Mouse (Mus musculus) ES-E14 (cell line): ENCODE data around the gene Calm2. TPM values are rescaled to one million over a fixed set of nuclear protein-coding genes. Genes with fewer than 3 reads are reported as not detected.
A peak's percentile ranks its signal among the peaks of the same experiment; 100 is the strongest.

Experiments
- DNase-seq: peaks from one replicate; pipeline ENCODE4 v3.0.0-alpha.2; 2013; ENCODE audit warnings: low read depth, low spot score
- H3K27ac ChIP-seq: 2 replicates; pipeline ENCODE4 v1.5.1; 2012; ENCODE audit warnings: low read depth, mild to moderate bottlenecking, low read length, moderate library complexity, mixed read lengths; ENCODE audit not compliant: poor library complexity, insufficient read depth, severe bottlenecking
- H3K36me3 ChIP-seq: 2 replicates; pipeline ENCODE4 v1.6.1; 2012; ENCODE audit warnings: mild to moderate bottlenecking, low read length, moderate library complexity, mixed read lengths; ENCODE audit not compliant: control insufficient read depth, poor library complexity, insufficient read depth, severe bottlenecking
- H3K4me1 ChIP-seq, 2 experiments: fragments of 150-350 bp in 1 of 2; sonication (generic) in 1 of 2; 2 replicates each; pipeline ENCODE4 v1.6.1; 2012; ENCODE audit warnings: low read length in 2 of 2, mild to moderate bottlenecking in 1 of 2, mixed read lengths in 1 of 2; ENCODE audit not compliant: control insufficient read depth in 2 of 2, insufficient read depth in 2 of 2, poor library complexity in 1 of 2
- H3K4me3 ChIP-seq, 2 experiments: fragments of 150-350 bp in 1 of 2; sonication (generic) in 1 of 2; 2 replicates each; pipeline ENCODE4 v1.5.1; 2012; ENCODE audit warnings: low read length in 2 of 2, low read depth in 1 of 2, mild to moderate bottlenecking in 1 of 2, mixed read lengths in 1 of 2; ENCODE audit not compliant: insufficient read depth in 1 of 2, poor library complexity in 1 of 2, severe bottlenecking in 1 of 2
- H3K9ac ChIP-seq: 2 replicates; pipeline ENCODE4 v1.6.1; 2012; ENCODE audit warnings: low read depth, mild to moderate bottlenecking, low read length, mixed read lengths; ENCODE audit not compliant: poor library complexity, insufficient read depth, severe bottlenecking
- H3K9me3 ChIP-seq: fragments of 150-350 bp; sonication (generic); 2 replicates; pipeline ENCODE4 v1.6.1; 2012; ENCODE audit warnings: low read depth, mild to moderate bottlenecking, low read length; ENCODE audit not compliant: control insufficient read depth, insufficient read depth
- CHD2 ChIP-seq: IDR thresholded peaks from 2 replicates; pipeline ENCODE4 v1.6.1; 2014; ENCODE audit warnings: mild to moderate bottlenecking, low read depth, low read length, inconsistent platforms
- HCFC1 ChIP-seq: IDR thresholded peaks from 2 replicates; pipeline ENCODE4 v1.6.1; 2012; ENCODE audit warnings: low read length, inconsistent platforms, borderline replicate concordance; ENCODE audit not compliant: insufficient read depth
- MAFK ChIP-seq: IDR thresholded peaks from 2 replicates; pipeline ENCODE4 v1.6.1; 2014; ENCODE audit warnings: mild to moderate bottlenecking, low read depth, low read length, inconsistent platforms; ENCODE audit not compliant: insufficient read depth
- ZC3H11A ChIP-seq: IDR thresholded peaks from 2 replicates; pipeline ENCODE4 v1.6.1; 2012; ENCODE audit warnings: low read depth, mild to moderate bottlenecking, inconsistent platforms, low read length, borderline replicate concordance
- ZNF384 ChIP-seq: IDR thresholded peaks from 2 replicates; pipeline ENCODE4 v1.6.1; 2012; ENCODE audit warnings: low read depth, low read length, inconsistent platforms
- in situ Hi-C, 2 experiments: fragments of 600-800 bp; cut with MboI; formaldehyde crosslinking; loops; one replicate each; pipeline ENCODE4 v1.15.1; 2025; ENCODE audit warnings: low sequenced_read_pairs in 2 of 2, inconsistent platforms in 1 of 2; ENCODE audit not compliant: unreplicated experiment in 2 of 2
- total RNA-seq: library from RNA; depleted of rRNA; stranded (reverse); fragments of 300-350 nt; gene quantifications from 2 replicates; pipeline ENCODE4 v1.2.3, GENCODE M21; 2012

Calm2 gene
- total RNA-seq, 1 experiment = 358 TPM

GRCm38 (mm10) chr17:87458911-87459749 is 12.4 kb upstream of the Calm2 start:
- Histone ChIP-seq H3K9ac (peak overlapping the region; percentile 27; the same call in 1 of the 2 replicates), H3K4me3 (peak overlapping the region in 1 of 2 experiments; percentile 46; a peak in 2 of 4 replicates), H3K27ac (no peak overlapping the region), H3K9me3 (no peaks in the 10 kb centered on the region), H3K36me3 (no peaks in the 10 kb centered on the region), H3K4me1 (peaks cover 2 to 8% of the 10 kb centered on the region in 2 experiments; a peak in 2 of 4 replicates)
- in situ Hi-C loops = no loop called here
- no peak for DNase-seq
- TF ChIP-seq ZNF384 = no peak
- no peak for TF ChIP-seq HCFC1
- no peak for TF ChIP-seq MAFK
- no peak for TF ChIP-seq CHD2
- TF ChIP-seq ZC3H11A = no peak

GRCm38 (mm10) chr17:87457961-87458360 is 11.2 kb upstream of the Calm2 start:
- Histone ChIP-seq H3K9ac (no peak overlapping the region), H3K9me3 (no peaks in the 10 kb centered on the region), H3K4me1 (peaks cover 2 to 9% of the 10 kb centered on the region in 2 experiments; a peak in 2 of 4 replicates), H3K4me3 (no peak overlapping the region), H3K27ac (no peak overlapping the region), H3K36me3 (no peaks in the 10 kb centered on the region)
- TF ChIP-seq MAFK (no peak), ZC3H11A (no peak), ZNF384 (no peak), HCFC1 (no peak), CHD2 (no peak)
- in situ Hi-C loops = no loop called here
- no peak for DNase-seq

- no peak for DNase-seq
- in situ Hi-C loops = no loop called here
- Histone ChIP-seq H3K36me3 (no peaks in the 10 kb centered on the region), H3K9ac (no peak overlapping the region), H3K4me3 (no peak overlapping the region), H3K9me3 (no peaks in the 10 kb centered on the region), H3K27ac (no peak overlapping the region), H3K4me1 (peaks cover 0 to 7% of the 10 kb centered on the region in 2 experiments; a peak in 2 of 4 replicates)
- TF ChIP-seq ZNF384 = no peak
- TF ChIP-seq CHD2 = no peak
These were observed 7.4 kb upstream of the Calm2 start for GRCm38 (mm10) chr17:87454121-87454520.

GRCm38 (mm10) chr17:87453336-87453735 is 6.6 kb upstream of the Calm2 start:
- Histone ChIP-seq H3K4me1 (peaks cover 0 to 3% of the 10 kb centered on the region in 2 experiments; a peak in 2 of 4 replicates), H3K9me3 (no peaks in the 10 kb centered on the region), H3K36me3 (no peaks in the 10 kb centered on the region), H3K4me3 (no peak overlapping the region), H3K9ac (no peak overlapping the region), H3K27ac (no peak overlapping the region)
- in situ Hi-C loops = no loop called here
- no peak for TF ChIP-seq HCFC1
- DNase-seq = no peak

- in situ Hi-C loops = no loop called here
- Histone ChIP-seq H3K4me3 (no peak overlapping the region), H3K4me1 (peaks cover 0 to 2% of the 10 kb centered on the region in 2 experiments; a peak in 3 of 4 replicates), H3K36me3 (peaks cover 2% of the 10 kb centered on the region), H3K9ac (no peak overlapping the region), H3K9me3 (no peaks in the 10 kb centered on the region), H3K27ac (no peak overlapping the region)
- no peak for DNase-seq
- TF ChIP-seq HCFC1 = no peak
- TF ChIP-seq ZC3H11A = no peak
- TF ChIP-seq CHD2 = no peak
- TF ChIP-seq MAFK = no peak
- TF ChIP-seq ZNF384 = no peak
These were observed 2.1 kb upstream of the Calm2 start for GRCm38 (mm10) chr17:87448881-87449280.
